Mouse (Mus musculus) mature B cell (primary cell): ENCODE measurements around the gene Slc6a9.

ENCODE experiments used
- in situ Hi-C: fragments of 300-500 bp; cut with MboI; formaldehyde crosslinking; loops from 2 replicates; pipeline ENCODE4 v1.14.3; 2019

Gene Slc6a9

GRCm38 (mm10) chr4:117873615-117874014, 39.3 kb downstream of the Slc6a9 start:
- in situ Hi-C loops: no loop called here

GRCm38 (mm10) chr4:117878301-117878700, 44.0 kb downstream of the Slc6a9 start:
- in situ Hi-C loops: no loop called here

GRCm38 (mm10) chr4:117878703-117879102, 44.4 kb downstream of the Slc6a9 start:
- in situ Hi-C loops: no loop called here

GRCm38 (mm10) chr4:117882701-117883691, 48.7 kb downstream of the Slc6a9 start, which contains the start of gene B4galt2:
Gene B4galt2 (minus strand): TSS chr4:117883487.
- in situ Hi-C loops: no loop called here

GRCm38 (mm10) chr4:117884146-117884545, 49.8 kb downstream of the Slc6a9 start:
- in situ Hi-C loops: no loop called here

GRCm38 (mm10) chr4:117885093-117885492, 50.8 kb downstream of the Slc6a9 start:
- in situ Hi-C loops: no loop called here

GRCm38 (mm10) chr4:117885994-117886393, 51.7 kb downstream of the Slc6a9 start:
- in situ Hi-C loops: no loop called here

GRCm38 (mm10) chr4:117886644-117887043, 52.3 kb downstream of the Slc6a9 start:
- in situ Hi-C loops: no loop called here

- in situ Hi-C loops: no loop called here
Measured at GRCm38 (mm10) chr4:117887133-117887532, 52.8 kb downstream of the Slc6a9 start, which contains the start of gene Atp6v0b. Gene Atp6v0b (minus strand): TSS chr4:117887333.

GRCm38 (mm10) chr4:117887920-117888319, 53.6 kb downstream of the Slc6a9 start:
- in situ Hi-C loops: no loop called here

- in situ Hi-C loops: no loop called here
Measured at GRCm38 (mm10) chr4:117889471-117889870, 55.2 kb downstream of the Slc6a9 start.

GRCm38 (mm10) chr4:117890031-117890430, 55.7 kb downstream of the Slc6a9 start:
- in situ Hi-C loops: no loop called here

- in situ Hi-C loops: no loop called here
Measured at GRCm38 (mm10) chr4:117890750-117891149, 56.4 kb downstream of the Slc6a9 start.

- in situ Hi-C loops: no loop called here
Measured at GRCm38 (mm10) chr4:117891738-117892161, 57.4 kb downstream of the Slc6a9 start, which contains the start of gene Dph2. Gene Dph2 (minus strand): TSS chr4:117892032.

- in situ Hi-C loops: no loop called here
Measured at GRCm38 (mm10) chr4:117893376-117893775, 59.1 kb downstream of the Slc6a9 start.

GRCm38 (mm10) chr4:117894601-117895000, 60.3 kb downstream of the Slc6a9 start:
- in situ Hi-C loops: no loop called here

- in situ Hi-C loops: no loop called here
Measured at GRCm38 (mm10) chr4:117895339-117895738, 61.0 kb downstream of the Slc6a9 start.

GRCm38 (mm10) chr4:117896031-117896430, 61.7 kb downstream of the Slc6a9 start:
- in situ Hi-C loops: no loop called here

- in situ Hi-C loops: no loop called here
Measured at GRCm38 (mm10) chr4:117898111-117898510, 63.8 kb downstream of the Slc6a9 start.

- in situ Hi-C loops: no loop called here
Measured at GRCm38 (mm10) chr4:117904094-117904493, 69.8 kb downstream of the Slc6a9 start.

GRCm38 (mm10) chr4:117904761-117905160, 70.5 kb downstream of the Slc6a9 start:
- in situ Hi-C loops: no loop called here

- in situ Hi-C loops: no loop called here
Measured at GRCm38 (mm10) chr4:117906196-117906595, 71.9 kb downstream of the Slc6a9 start.

GRCm38 (mm10) chr4:117908834-117909453, 74.6 kb downstream of the Slc6a9 start:
- in situ Hi-C loops: no loop called here
